12 mouse cellular contexts compared by ENCODE assay signal in genomic region chr5:114597652-114598051, GRCm38 (mm10). TPM values are rescaled to one million over a fixed set of nuclear protein-coding genes. Genes with fewer than 3 reads are reported as not detected.
A peak's percentile ranks its signal among the peaks of the same experiment; 100 is the strongest.
DNase-seq lines count a peak whose midpoint lies in the region; ATAC-seq and TF ChIP-seq lines count a peak whose summit lies in the region.
"Had no signal": no experiment of that assay in that cellular context is flagged by ENCODE, and none has a peak within 500 bp of the region (broad histone marks: within the 10 kb centered on the region; RNA-seq: fewer than 3 reads in every experiment).

No protein-coding gene starts in this region.

- no peak for ATAC-seq in forebrain, embryonic 14.5 days
- ATAC-seq in forebrain, embryonic 16.5 days: no peak
- ATAC-seq in kidney, embryonic 15.5 days (replicated peaks; ENCODE audit: low FRiP score): no peak

- 69% methylated on average over 6 of the region's 6 CpGs for WGBS in forebrain, embryonic 14.5 days
- WGBS in forebrain, embryonic 16.5 days: 49% methylated on average over 6 of the region's 6 CpGs
- 30% methylated on average over 6 of the region's 6 CpGs for WGBS in kidney, embryonic 15.5 days

- 0 out of 2 replicates have a peak, but pooled peaks cover 2% of the 10 kb centered on the region for H3K27me3 ChIP-seq in forebrain, embryonic 14.5 days (replicated peaks; ENCODE audit: control insufficient read depth, insufficient read depth, low read length)
- peaks cover 3% of the 10 kb centered on the region; the same call in 1 of the 2 replicates for H3K27me3 ChIP-seq in forebrain, embryonic 16.5 days (replicated peaks; ENCODE audit: control insufficient read depth, insufficient read depth, low read length)
- H3K27me3 ChIP-seq in kidney, embryonic 15.5 days: no peaks in the 10 kb centered on the region
- H3K27me3 ChIP-seq in testis, adult 2 months (ENCODE audit: control insufficient read depth, insufficient read depth, low read length): no peaks in the 10 kb centered on the region
- H3K27me3 ChIP-seq in splenic B cell, adult 2 months (ENCODE audit: control insufficient read depth, insufficient read depth, low read length, poor library complexity, severe bottlenecking): no peaks in the 10 kb centered on the region
- H3K27me3 ChIP-seq: liver, embryonic 15.5 days had no signal

- 0 out of 2 replicates have a peak, but pooled peaks cover 4% of the 10 kb centered on the region for H3K36me3 ChIP-seq in forebrain, embryonic 14.5 days (ENCODE audit: control insufficient read depth, insufficient read depth, low read length)
- no peaks in the 10 kb centered on the region for H3K36me3 ChIP-seq in forebrain, embryonic 16.5 days (ENCODE audit: control insufficient read depth, insufficient read depth)
- H3K36me3 ChIP-seq in kidney, embryonic 15.5 days: no peaks in the 10 kb centered on the region
- H3K36me3 ChIP-seq in testis, adult 2 months (ENCODE audit: control insufficient read depth, insufficient read depth, low read length): no peaks in the 10 kb centered on the region
- no peaks in the 10 kb centered on the region for H3K36me3 ChIP-seq in splenic B cell, adult 2 months (ENCODE audit: control insufficient read depth, insufficient read depth, low read length, poor library complexity, severe bottlenecking)
- H3K36me3 ChIP-seq: heart, embryonic 13.5 days; liver, embryonic 15.5 days had no signal

- no peak overlapping the region for H3K9ac ChIP-seq in forebrain, embryonic 14.5 days (ENCODE audit: low read length)
- H3K9ac ChIP-seq in forebrain, embryonic 16.5 days (replicated peaks; ENCODE audit: low read depth, low read length): no peak overlapping the region
- H3K9ac ChIP-seq in kidney, embryonic 15.5 days: no peak overlapping the region
- H3K9ac ChIP-seq: heart, embryonic 13.5 days; liver, embryonic 15.5 days had no signal

- H3K4me1 ChIP-seq in forebrain, embryonic 14.5 days (ENCODE audit: control insufficient read depth, insufficient read depth, low read length): peaks cover 18% of the 10 kb centered on the region
- H3K4me1 ChIP-seq in forebrain, embryonic 16.5 days (replicated peaks; ENCODE audit: control insufficient read depth, insufficient read depth, low read length): peaks cover 27% of the 10 kb centered on the region
- peaks cover 80% of the 10 kb centered on the region for H3K4me1 ChIP-seq in kidney, embryonic 15.5 days
- H3K4me1 ChIP-seq in testis, adult 2 months (ENCODE audit: control insufficient read depth, insufficient read depth, low read length): peaks cover 32% of the 10 kb centered on the region

- no peaks in the 10 kb centered on the region for H3K9me3 ChIP-seq in forebrain, embryonic 14.5 days (replicated peaks; ENCODE audit: control insufficient read depth, low read length)
- H3K9me3 ChIP-seq in forebrain, embryonic 16.5 days (ENCODE audit: control insufficient read depth, low read length): no peaks in the 10 kb centered on the region
- H3K9me3 ChIP-seq in kidney, embryonic 15.5 days (replicated peaks): no peaks in the 10 kb centered on the region
- H3K9me3 ChIP-seq: heart, embryonic 13.5 days; liver, embryonic 15.5 days had no signal

- H3K4me3 ChIP-seq in forebrain, embryonic 14.5 days (ENCODE audit: low read depth, low read length): no peak overlapping the region
- H3K4me3 ChIP-seq in forebrain, embryonic 16.5 days (replicated peaks; ENCODE audit: low read length): no peak overlapping the region
- no peak overlapping the region for H3K4me3 ChIP-seq in kidney, embryonic 15.5 days (replicated peaks)
- no peak overlapping the region; the same call in 1 of the 2 replicates for H3K4me3 ChIP-seq in testis, adult 2 months (ENCODE audit: control insufficient read depth, low read depth, low read length)
- H3K4me3 ChIP-seq: heart, embryonic 13.5 days; liver, embryonic 15.5 days had no signal

- no peak for TF ChIP-seq CTCF in testis, adult 2 months (IDR thresholded peaks at IDR 0.05; ENCODE audit: control insufficient read depth, insufficient read depth, insufficient replicate concordance, low read depth, low read length)

- H3K27ac ChIP-seq in forebrain, embryonic 14.5 days (ENCODE audit: low read depth, low read length): 0 out of 2 replicates have a peak overlapping the region, but pooled peaks have one; percentile 21
- no peak overlapping the region for H3K27ac ChIP-seq in forebrain, embryonic 16.5 days (ENCODE audit: low read length)
- H3K27ac ChIP-seq in kidney, embryonic 15.5 days: peak overlapping the region; percentile 95
- H3K27ac ChIP-seq in testis, adult 2 months (ENCODE audit: control insufficient read depth, insufficient read depth, low read depth, low read length): peak overlapping the region; percentile 46
- H3K27ac ChIP-seq: heart, embryonic 13.5 days had no signal

- no peak for TF ChIP-seq POLR2A in testis, adult 2 months (IDR thresholded peaks at IDR 0.05; ENCODE audit: control insufficient read depth, low read depth, low read length)

- DNase-seq in forebrain, embryonic 14.5 days (ENCODE audit: low spot score): no peak
- no peak for DNase-seq in kidney, adult 18-20 months
- no peak for DNase-seq in testis, postnatal 14 days (ENCODE audit: low spot score)
- peak; percentile 34 for DNase-seq in splenic B cell, adult 2 months (ENCODE audit: low read depth, low spot score)
- no peak for DNase-seq in adrenal gland, adult 2 months
- DNase-seq: adrenal gland, postnatal 10 days; cerebellum, postnatal 10 days had no signal

- H3K4me2 ChIP-seq in forebrain, embryonic 14.5 days (ENCODE audit: low read length): no peak overlapping the region
- H3K4me2 ChIP-seq in forebrain, embryonic 16.5 days (ENCODE audit: low read length): no peak overlapping the region
- H3K4me2 ChIP-seq in kidney, embryonic 15.5 days: no peak overlapping the region; the same call in 1 of the 2 replicates
- H3K4me2 ChIP-seq: heart, embryonic 13.5 days had no signal

RNA-seq across cellular contexts. Expression of gene Fam222a, which starts 29.8 kb away (rescaled TPM):
- polyA plus RNA-seq in forebrain, embryonic 14.5 days (2014; fragmentation: Nextera tagmentation; extraction: Ambion mirVana): 4.5 and 5.0 TPM in 2 replicates
- 4.3 and 4.4 TPM in 2 replicates for polyA plus RNA-seq in forebrain, embryonic 16.5 days (2015; fragmentation: Nextera tagmentation; extraction: Ambion mirVana)
- 4.4 and 4.7 TPM in 2 replicates for polyA plus RNA-seq in kidney, embryonic 15.5 days (2015; fragmentation: Nextera tagmentation; extraction: Ambion mirVana)
- 22.5 and 23.4 TPM in 2 replicates for polyA plus RNA-seq in testis, adult 2 months (2012; rRNA removed)
- total RNA-seq in adrenal gland, adult 2 months (2021): 10 to 100 TPM; 32.9 to 84.3 TPM
- 68.3 and 72.0 TPM in 2 replicates for polyA plus RNA-seq in adrenal gland, adult 2 months (2012; rRNA removed)
